Mouse (Mus musculus) intestine, embryonic 15.5 days (tissue): ENCODE data around the gene Trappc2. TPM values are rescaled to one million over a fixed set of nuclear protein-coding genes. Genes with fewer than 3 reads are reported as not detected.

Source experiments
- ATAC-seq: fragments of 200-750 bp; cut with Nextera tagmentation; 2 replicates; pipeline ENCODE4 v1.8.0; 2017; ENCODE audit warnings: moderate TSS enrichment, moderate library complexity
- H3K27ac ChIP-seq: fragments of 300-500 bp; sonication (generic); 2 replicates; pipeline ENCODE4 v1.5.1; 2015; ENCODE audit warnings: mild to moderate bottlenecking, inconsistent platforms
- H3K27me3 ChIP-seq: fragments of 300-500 bp; sonication (generic); replicated peaks from 2 replicates; pipeline ENCODE4 v1.6.1; 2015; ENCODE audit warnings: inconsistent platforms
- H3K36me3 ChIP-seq: fragments of 300-500 bp; sonication (generic); 2 replicates; pipeline ENCODE4 v1.6.1; 2015; ENCODE audit warnings: inconsistent platforms
- H3K4me1 ChIP-seq: fragments of 300-500 bp; sonication (generic); replicated peaks from 2 replicates; pipeline ENCODE4 v1.6.1; 2015; ENCODE audit warnings: inconsistent platforms
- H3K4me2 ChIP-seq: fragments of 300-500 bp; sonication (generic); replicated peaks from 2 replicates; pipeline ENCODE4 v1.6.1; 2015; ENCODE audit warnings: mild to moderate bottlenecking, inconsistent platforms
- H3K4me3 ChIP-seq: fragments of 300-500 bp; sonication (generic); replicated peaks from 2 replicates; pipeline ENCODE4 v1.5.1; 2015; ENCODE audit warnings: inconsistent platforms
- H3K9ac ChIP-seq: fragments of 300-500 bp; sonication (generic); 2 replicates; pipeline ENCODE4 v1.6.1; 2015; ENCODE audit warnings: inconsistent platforms
- H3K9me3 ChIP-seq: fragments of 300-500 bp; sonication (generic); 2 replicates; pipeline ENCODE4 v1.6.1; 2016; ENCODE audit warnings: inconsistent platforms
- WGBS: fragments of 180-500 bp; shearing (Covaris S2); methylation state at CpG from one replicate; pipeline ENCODE4 v1.1.7; 2015; 5-methylcytosine and 5-hydroxymethylcytosine counted together
- polyA plus RNA-seq: library from polyadenylated mRNA; unstranded; fragments of >200 nt; fragmentation: Nextera tagmentation; extraction: Ambion mirVana; gene quantifications from 2 replicates; pipeline ENCODE4 v1.2.1, GENCODE M21; 2015

Trappc2 gene
- polyA plus RNA-seq, result 22.5 and 25.4 TPM in 2 replicates

DNA sequence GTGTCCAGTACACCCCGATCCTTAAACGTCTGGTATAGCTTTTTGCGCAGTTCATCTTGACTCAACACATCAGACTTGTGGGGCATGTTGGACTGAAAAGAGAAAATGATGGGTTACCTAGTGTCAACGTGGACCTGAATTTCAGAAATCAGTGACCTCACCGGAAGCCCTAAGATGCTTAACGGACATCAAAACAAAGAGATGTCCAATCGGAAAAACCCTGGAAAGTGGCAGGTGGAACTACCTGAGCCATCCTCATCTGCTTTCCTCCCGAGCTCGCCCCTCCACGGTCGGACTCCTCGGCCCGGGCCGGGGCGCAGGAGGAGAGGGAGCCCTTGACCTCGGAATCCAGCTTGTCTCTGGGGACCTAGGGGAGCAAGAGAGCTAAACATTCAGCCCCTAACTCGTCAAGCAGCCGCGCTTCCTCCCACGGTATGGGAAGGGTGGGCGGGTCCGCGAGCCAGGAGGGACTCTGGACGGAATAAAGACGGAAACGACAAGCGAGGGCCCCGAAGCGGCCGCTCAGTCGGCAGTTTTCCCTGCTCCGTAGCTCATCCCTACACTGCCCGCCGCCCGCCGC lies at the start of gene Trappc2:
Gene Trappc2, plus strand, starts transcription at position 539 of the 580 bp plus-strand sequence.
- no peaks in the 10 kb centered on the region; the same call in 1 of the 2 replicates for H3K36me3 ChIP-seq
- WGBS, result 15% methylated on average over 36 of the region's 36 CpGs
- peak within 1 kb of the TSS; percentile 66 for H3K9ac ChIP-seq
- peak within 1 kb of the TSS; percentile 55 for H3K4me3 ChIP-seq
- H3K27me3 ChIP-seq, result no peaks in the 10 kb centered on the region
- ATAC-seq, result peak; percentile 88
- H3K4me1 ChIP-seq, result no peaks in the 10 kb centered on the region
- peak within 1 kb of the TSS; percentile 62 for H3K4me2 ChIP-seq
- H3K9me3 ChIP-seq, result no peaks in the 10 kb centered on the region
- H3K27ac ChIP-seq, result peak within 1 kb of the TSS; percentile 79

DNA sequence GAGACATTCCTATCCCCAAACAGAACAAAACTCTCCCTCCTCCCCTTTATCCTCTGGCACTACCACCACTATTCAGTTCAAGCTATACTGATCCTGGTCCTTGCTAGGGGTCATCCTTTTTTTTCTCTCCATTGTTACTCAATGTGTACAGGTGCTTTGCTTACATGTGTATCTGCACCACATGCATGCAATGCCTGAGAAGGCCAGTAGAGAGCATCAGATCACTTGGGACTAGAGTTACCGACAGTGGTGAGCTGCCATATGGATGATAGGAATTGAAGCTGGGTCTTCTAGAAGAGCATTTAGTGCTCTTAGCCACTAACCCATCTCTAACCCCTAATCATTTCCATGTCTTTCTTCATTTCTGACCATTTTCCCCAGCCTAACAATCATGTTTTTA lies 46.6 kb upstream of the Trappc2 start:
- Histone ChIP-seq H3K9me3 (no peaks in the 10 kb centered on the region), H3K4me3 (no peak overlapping the region), H3K27me3 (no peaks in the 10 kb centered on the region), H3K9ac (no peak overlapping the region), H3K4me1 (no peaks in the 10 kb centered on the region), H3K4me2 (no peak overlapping the region), H3K27ac (no peak overlapping the region), H3K36me3 (no peaks in the 10 kb centered on the region)
- no peak for ATAC-seq
- WGBS, result 80% methylated on average over 1 of the region's 1 CpGs

DNA sequence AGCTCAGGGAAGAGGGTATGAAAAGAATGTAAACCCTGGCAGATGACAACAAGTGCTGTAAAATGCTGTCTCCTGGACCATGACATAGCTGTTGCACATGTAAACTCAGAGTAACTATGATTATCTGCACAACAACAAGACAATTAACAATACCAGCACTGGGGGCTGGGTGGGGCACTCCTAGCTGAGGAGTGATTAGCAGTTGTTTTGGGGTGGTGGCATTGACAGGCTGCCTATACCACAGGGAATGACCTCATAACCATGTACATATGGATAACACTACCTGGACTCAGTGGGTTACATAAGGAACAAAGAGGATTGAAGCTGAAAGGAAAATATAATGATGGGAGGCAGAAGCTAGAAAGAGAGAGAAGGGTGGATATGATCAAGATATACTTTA lies 32.5 kb upstream of the Trappc2 start:
- Histone ChIP-seq H3K4me3 (no peak overlapping the region), H3K9me3 (no peaks in the 10 kb centered on the region), H3K4me1 (no peaks in the 10 kb centered on the region), H3K9ac (no peak overlapping the region), H3K27me3 (no peaks in the 10 kb centered on the region), H3K36me3 (no peaks in the 10 kb centered on the region), H3K4me2 (no peak overlapping the region), H3K27ac (no peak overlapping the region)
- ATAC-seq, result no peak

DNA sequence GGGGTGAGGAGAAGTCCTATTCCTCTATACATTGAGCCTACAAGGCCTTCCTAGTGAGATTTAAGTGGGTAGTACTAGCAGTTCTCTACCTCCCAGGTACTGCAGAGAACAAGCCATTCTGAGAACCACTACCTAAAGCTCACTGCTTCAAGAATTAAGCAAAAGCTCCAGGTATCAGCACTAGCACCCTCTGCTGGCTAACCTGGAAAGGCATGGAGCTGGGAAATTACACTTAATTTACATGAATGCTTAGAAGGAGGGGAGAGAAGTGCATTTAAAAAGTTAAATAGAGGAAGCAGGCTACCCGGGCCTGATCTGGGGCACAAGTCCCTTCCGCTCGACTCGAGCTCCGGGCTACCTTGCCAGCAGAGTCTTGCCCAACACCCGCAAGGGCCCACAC lies 24.2 kb upstream of the Trappc2 start:
- no peaks in the 10 kb centered on the region for H3K27me3 ChIP-seq
- WGBS, result 74% methylated on average over 6 of the region's 6 CpGs
- ATAC-seq, result no peak
- H3K4me1 ChIP-seq, result no peaks in the 10 kb centered on the region
- H3K9me3 ChIP-seq, result no peaks in the 10 kb centered on the region
- no peak overlapping the region for H3K27ac ChIP-seq
- H3K9ac ChIP-seq, result no peak overlapping the region
- H3K36me3 ChIP-seq, result no peaks in the 10 kb centered on the region
- no peak overlapping the region for H3K4me2 ChIP-seq
- no peak overlapping the region for H3K4me3 ChIP-seq

GRCm38 (mm10) chrX:166434812-166435211 lies 5.6 kb upstream of the Trappc2 start:
- Histone ChIP-seq H3K9me3 (no peaks in the 10 kb centered on the region), H3K9ac (no peak overlapping the region), H3K27ac (no peak overlapping the region), H3K36me3 (no peaks in the 10 kb centered on the region; the same call in 1 of the 2 replicates), H3K4me1 (no peaks in the 10 kb centered on the region), H3K27me3 (no peaks in the 10 kb centered on the region), H3K4me3 (no peak overlapping the region), H3K4me2 (no peak overlapping the region)
- ATAC-seq, result no peak
- 92% methylated on average over 2 of the region's 2 CpGs for WGBS

GRCm38 (mm10) chrX:166440616-166441063 lies 266 bp downstream of the Trappc2 start, which contains the start of gene Ofd1:
TSS of gene Ofd1 (minus strand) at chrX:166440704.
- 25% methylated on average over 43 of the region's 44 CpGs for WGBS
- ATAC-seq, result peak; percentile 100
- H3K27ac ChIP-seq, result peak within 1 kb of the TSS; percentile 79
- H3K9me3 ChIP-seq, result no peaks in the 10 kb centered on the region
- H3K4me3 ChIP-seq, result peak within 1 kb of the TSS; percentile 55
- no peaks in the 10 kb centered on the region for H3K4me1 ChIP-seq
- no peaks in the 10 kb centered on the region for H3K36me3 ChIP-seq
- peak within 1 kb of the TSS; percentile 66 for H3K9ac ChIP-seq
- H3K27me3 ChIP-seq, result no peaks in the 10 kb centered on the region
- peak within 1 kb of the TSS; percentile 62 for H3K4me2 ChIP-seq

DNA sequence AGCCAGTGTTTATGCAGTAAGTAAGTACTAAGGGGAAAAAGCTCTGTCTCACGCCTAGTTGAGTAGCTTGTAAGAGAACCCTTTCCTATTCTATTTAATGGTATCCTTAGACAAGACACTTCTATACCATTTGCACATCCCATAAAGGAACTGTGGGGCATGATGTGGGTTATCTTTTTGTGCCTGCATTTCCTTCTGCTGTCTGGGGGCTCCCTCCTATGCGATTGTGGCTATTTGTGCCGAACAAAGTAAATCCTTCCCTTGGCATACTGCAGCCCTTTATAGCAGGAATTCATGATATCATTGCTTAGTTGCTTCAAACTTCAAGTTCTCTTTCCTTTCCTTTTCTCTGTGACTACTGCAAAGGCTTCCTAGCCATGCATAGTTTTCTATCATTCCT lies 4.2 kb downstream of the Trappc2 start:
- H3K27me3 ChIP-seq, result no peaks in the 10 kb centered on the region
- no peak overlapping the region for H3K4me2 ChIP-seq
- no peaks in the 10 kb centered on the region for H3K36me3 ChIP-seq
- no peak overlapping the region for H3K27ac ChIP-seq
- H3K9me3 ChIP-seq, result no peaks in the 10 kb centered on the region
- no peak overlapping the region for H3K4me3 ChIP-seq
- H3K4me1 ChIP-seq, result no peaks in the 10 kb centered on the region
- no peak overlapping the region for H3K9ac ChIP-seq
- no peak for ATAC-seq
- 86% methylated on average over 3 of the region's 3 CpGs for WGBS

- Histone ChIP-seq H3K9me3 (no peaks in the 10 kb centered on the region), H3K36me3 (no peaks in the 10 kb centered on the region), H3K27ac (no peak overlapping the region), H3K9ac (no peak overlapping the region), H3K27me3 (no peaks in the 10 kb centered on the region), H3K4me2 (no peak overlapping the region), H3K4me1 (no peaks in the 10 kb centered on the region), H3K4me3 (no peak overlapping the region)
- no peak for ATAC-seq
- WGBS, result 82% methylated on average over 6 of the region's 6 CpGs
Measured at GRCm38 (mm10) chrX:166453532-166453931, 13.2 kb downstream of the Trappc2 start.

DNA sequence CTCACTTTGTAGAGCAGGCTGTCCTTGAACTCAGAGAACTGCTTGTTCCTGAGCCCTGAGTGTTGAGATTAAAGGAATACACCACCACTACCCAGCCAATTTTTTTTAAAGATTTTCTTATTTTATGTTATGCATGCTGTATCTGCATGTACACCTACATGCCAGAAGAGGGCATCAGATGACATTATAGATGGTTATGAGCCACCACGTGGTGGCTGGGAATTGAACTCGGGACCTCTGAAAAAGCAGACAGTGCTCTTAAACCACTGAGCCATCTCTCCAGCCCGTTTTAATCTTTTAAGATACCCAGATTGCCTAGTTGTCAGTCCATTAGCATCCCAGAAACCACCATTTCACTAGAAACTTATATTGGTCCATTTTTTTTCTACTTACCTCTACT lies 14.0 kb downstream of the Trappc2 start:
- no peaks in the 10 kb centered on the region for H3K27me3 ChIP-seq
- H3K4me2 ChIP-seq, result no peak overlapping the region
- H3K27ac ChIP-seq, result no peak overlapping the region
- H3K36me3 ChIP-seq, result no peaks in the 10 kb centered on the region
- no peak for ATAC-seq
- no peaks in the 10 kb centered on the region for H3K4me1 ChIP-seq
- H3K9ac ChIP-seq, result no peak overlapping the region
- 68% methylated on average over 3 of the region's 3 CpGs for WGBS
- H3K4me3 ChIP-seq, result no peak overlapping the region
- H3K9me3 ChIP-seq, result no peaks in the 10 kb centered on the region

DNA sequence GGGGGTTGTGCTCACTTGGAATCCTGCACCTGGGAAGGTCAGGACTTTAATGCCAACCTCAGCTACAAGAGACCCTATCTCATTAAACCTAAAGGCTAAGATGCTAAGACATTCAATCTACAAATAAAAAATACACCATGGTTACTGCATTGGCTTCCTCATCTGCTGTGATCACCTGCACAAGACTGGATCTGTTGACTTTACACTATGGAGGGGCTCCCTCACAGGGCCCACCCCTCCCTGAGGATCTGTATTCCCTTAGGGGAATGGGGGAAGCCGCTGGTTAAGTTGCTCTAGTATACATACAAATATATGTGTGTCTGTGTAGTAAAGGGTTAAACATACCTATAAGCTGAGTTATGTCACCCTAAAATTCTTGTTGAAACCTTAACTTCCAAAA lies 15.2 kb downstream of the Trappc2 start:
- ATAC-seq, result no peak
- Histone ChIP-seq H3K36me3 (no peaks in the 10 kb centered on the region), H3K9ac (no peak overlapping the region), H3K27me3 (no peaks in the 10 kb centered on the region), H3K4me2 (no peak overlapping the region), H3K27ac (no peak overlapping the region), H3K9me3 (no peaks in the 10 kb centered on the region), H3K4me3 (no peak overlapping the region), H3K4me1 (no peaks in the 10 kb centered on the region)
- WGBS, result 95% methylated on average over 1 of the region's 1 CpGs

DNA sequence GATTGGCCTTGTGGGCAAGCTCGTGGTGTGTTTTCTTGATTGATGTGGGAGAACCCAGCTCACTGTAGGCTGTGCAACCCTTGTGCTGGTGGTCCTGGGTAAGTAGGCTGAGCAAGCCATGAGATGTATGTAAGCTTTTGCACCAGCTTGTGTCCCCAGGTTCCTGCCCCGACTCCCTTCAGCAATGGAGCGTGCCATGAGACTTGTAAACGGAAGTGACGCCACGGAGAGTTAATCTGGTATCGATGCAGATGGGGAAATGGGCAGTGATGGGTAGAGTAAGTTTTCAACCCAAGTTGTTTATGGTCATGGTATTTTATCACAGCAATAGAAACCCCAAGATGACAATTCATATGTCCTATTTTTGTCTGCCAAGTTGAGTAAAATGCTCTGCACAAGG lies 27.9 kb downstream of the Trappc2 start:
- no peak overlapping the region for H3K9ac ChIP-seq
- H3K9me3 ChIP-seq, result no peaks in the 10 kb centered on the region
- H3K27me3 ChIP-seq, result no peaks in the 10 kb centered on the region
- no peak overlapping the region for H3K4me3 ChIP-seq
- H3K27ac ChIP-seq, result no peak overlapping the region
- H3K4me2 ChIP-seq, result no peak overlapping the region
- no peaks in the 10 kb centered on the region for H3K4me1 ChIP-seq
- 92% methylated on average over 7 of the region's 7 CpGs for WGBS
- no peak for ATAC-seq
- H3K36me3 ChIP-seq, result no peaks in the 10 kb centered on the region

DNA sequence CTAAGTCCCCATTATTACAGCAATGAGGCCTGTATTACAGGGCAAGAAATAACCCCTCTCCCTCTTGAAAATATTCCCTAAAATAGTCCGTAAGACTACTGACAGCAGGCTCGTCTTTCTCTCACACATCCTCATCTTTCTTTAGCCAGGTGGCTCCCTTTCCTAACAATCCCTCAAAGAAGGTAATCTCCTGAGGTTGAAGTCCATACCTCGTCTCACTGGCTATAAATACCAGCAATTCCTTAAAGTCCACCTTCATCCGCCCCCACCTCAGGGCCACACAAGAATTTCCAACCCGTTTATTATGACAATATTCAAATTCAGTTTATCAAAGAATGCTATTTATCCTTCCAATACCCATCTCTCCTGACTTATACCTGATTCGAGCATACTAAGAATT lies 32.2 kb downstream of the Trappc2 start:
- WGBS, result 73% methylated on average over 6 of the region's 6 CpGs
- Histone ChIP-seq H3K4me1 (no peaks in the 10 kb centered on the region), H3K9me3 (no peaks in the 10 kb centered on the region), H3K36me3 (no peaks in the 10 kb centered on the region), H3K4me2 (no peak overlapping the region), H3K27ac (no peak overlapping the region), H3K9ac (no peak overlapping the region), H3K27me3 (no peaks in the 10 kb centered on the region), H3K4me3 (no peak overlapping the region)
- ATAC-seq, result peak; percentile 61

DNA sequence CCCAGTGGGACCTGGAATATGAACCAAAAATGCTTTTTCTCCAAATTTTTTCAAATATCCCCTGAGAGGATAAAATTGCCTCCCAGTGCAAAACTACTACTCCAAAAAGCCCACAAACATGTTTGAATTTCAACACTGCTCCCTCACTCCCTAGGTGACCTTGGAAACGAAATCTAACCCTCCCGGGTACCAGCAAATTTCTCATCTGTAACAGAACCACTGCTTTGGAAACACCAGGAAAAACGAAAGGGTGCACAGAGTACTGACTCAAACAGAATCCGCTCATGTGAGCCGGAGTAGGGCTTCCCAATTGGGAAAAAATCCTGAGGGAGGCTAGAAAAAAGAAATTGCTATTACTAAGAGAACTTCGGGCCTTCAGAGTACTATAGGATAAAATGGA lies 37.0 kb downstream of the Trappc2 start:
- Histone ChIP-seq H3K9ac (no peak overlapping the region), H3K4me1 (no peaks in the 10 kb centered on the region), H3K27ac (no peak overlapping the region), H3K27me3 (no peaks in the 10 kb centered on the region), H3K36me3 (no peaks in the 10 kb centered on the region), H3K4me2 (peak overlapping the region; percentile 53), H3K4me3 (no peak overlapping the region), H3K9me3 (no peaks in the 10 kb centered on the region)
- 62% methylated on average over 6 of the region's 6 CpGs for WGBS
- ATAC-seq, result no peak
